Mouse (Mus musculus) midbrain, embryonic 10.5 days (tissue): ENCODE data around the gene Lrrc15. TPM values are rescaled to one million over a fixed set of nuclear protein-coding genes. Genes with fewer than 3 reads are reported as not detected.
A peak's percentile ranks its signal among the peaks of the same experiment; 100 is the strongest.

ENCODE experiments used
- DNase-seq: peaks from one replicate; pipeline ENCODE4 v3.0.0-alpha.2; 2017; ENCODE audit warnings: low spot score
- H3K27ac ChIP-seq: fragments of 300-500 bp; sonication (generic); replicated peaks from 2 replicates; pipeline ENCODE4 v1.5.1; 2016; ENCODE audit warnings: mild to moderate bottlenecking
- H3K27me3 ChIP-seq: fragments of 300-500 bp; sonication (generic); 2 replicates; pipeline ENCODE4 v1.6.1; 2016; ENCODE audit warnings: low read depth, mild to moderate bottlenecking; ENCODE audit not compliant: poor library complexity, severe bottlenecking
- H3K36me3 ChIP-seq: fragments of 300-500 bp; sonication (generic); 2 replicates; pipeline ENCODE4 v1.6.1; 2016; ENCODE audit warnings: mild to moderate bottlenecking, moderate library complexity
- H3K4me1 ChIP-seq: fragments of 300-500 bp; sonication (generic); 2 replicates; pipeline ENCODE4 v1.6.1; 2016
- H3K4me3 ChIP-seq: fragments of 300-500 bp; sonication (generic); 2 replicates; pipeline ENCODE4 v1.5.1; 2016; ENCODE audit warnings: mild to moderate bottlenecking, moderate library complexity
- H3K9me3 ChIP-seq: fragments of 300-500 bp; sonication (generic); replicated peaks from 2 replicates; pipeline ENCODE4 v1.6.1; 2016; ENCODE audit warnings: mild to moderate bottlenecking
- WGBS: fragments of 180-500 bp; shearing (Covaris S2); methylation state at CpG from one replicate; pipeline ENCODE4 v1.1.7; 2016; 5-methylcytosine and 5-hydroxymethylcytosine counted together
- polyA plus RNA-seq: library from polyadenylated mRNA; unstranded; fragments of >200 nt; fragmentation: Nextera tagmentation; extraction: Ambion mirVana; gene quantifications from 2 replicates; pipeline ENCODE4 v1.2.1, GENCODE M21; 2016

The Lrrc15 gene
- polyA plus RNA-seq, 1 experiment from 2014 or later = 0.38 TPM

- H3K36me3 ChIP-seq = no peaks in the 10 kb centered on the region
- peaks cover 6% of the 10 kb centered on the region; the same call in 1 of the 2 replicates for H3K27me3 ChIP-seq
- H3K27ac ChIP-seq = no peak overlapping the region
- no peak overlapping the region for H3K4me3 ChIP-seq
- DNase-seq = no peak
- H3K4me1 ChIP-seq = peaks cover 5% of the 10 kb centered on the region; the same call in 1 of the 2 replicates
- 78% methylated on average over 8 of the region's 8 CpGs for WGBS
- no peaks in the 10 kb centered on the region for H3K9me3 ChIP-seq
Observed at GRCm38 (mm10) chr16:30271223-30271761, 11.8 kb downstream of the Lrrc15 start.

DNA sequence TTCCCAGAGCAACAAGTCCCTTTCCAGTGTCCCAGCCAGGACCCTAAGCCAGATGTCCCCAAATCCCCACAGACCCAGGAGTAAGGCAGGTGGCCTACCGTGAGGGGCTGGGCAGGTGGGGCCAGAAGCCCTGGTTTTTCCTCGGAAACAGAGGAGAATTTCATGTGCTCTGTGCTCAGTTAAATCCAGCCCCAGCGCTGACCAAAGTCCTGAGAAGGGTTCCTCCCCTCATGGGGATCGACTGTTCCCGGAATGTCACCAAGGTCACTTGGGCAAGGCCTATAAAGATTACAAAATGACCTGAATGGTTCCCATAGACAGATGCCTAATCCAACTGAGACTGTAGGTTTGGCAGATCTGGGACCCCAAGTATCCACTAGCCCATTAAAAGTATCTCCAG lies 15.7 kb downstream of the Lrrc15 start, which contains the start of gene Cpn2:
Cpn2 (minus strand) TSS at position 141 of the 400 bp plus-strand sequence.
- no peak for DNase-seq
- Histone ChIP-seq H3K36me3 (no peaks in the 10 kb centered on the region), H3K27me3 (peaks cover 15% of the 10 kb centered on the region), H3K4me1 (peaks cover 10% of the 10 kb centered on the region; the same call in 1 of the 2 replicates), H3K9me3 (no peaks in the 10 kb centered on the region), H3K27ac (no peak within 1 kb of the TSS), H3K4me3 (no peak within 1 kb of the TSS)
- WGBS = 74% methylated on average over 5 of the region's 5 CpGs

DNA sequence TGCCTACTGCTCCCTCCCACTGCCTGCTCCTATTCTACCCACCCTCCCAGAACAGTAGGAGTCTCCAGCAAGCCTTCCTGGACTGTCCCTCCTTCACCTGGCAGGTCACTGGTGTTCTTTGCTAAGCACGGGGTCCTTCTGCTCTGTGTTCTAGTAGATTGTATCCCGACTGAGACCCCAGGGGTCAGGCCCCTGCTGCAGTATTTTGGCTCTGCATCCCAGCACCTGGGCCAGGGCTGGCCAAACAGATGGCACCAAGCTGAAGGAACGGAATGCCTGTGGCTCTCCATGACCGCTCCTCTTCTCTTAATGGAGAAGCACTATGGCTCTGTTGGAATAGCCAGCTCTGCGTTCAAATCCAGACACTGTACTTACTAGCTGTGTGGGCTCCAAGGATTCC lies 16.5 kb downstream of the Lrrc15 start:
- DNase-seq = no peak
- peaks cover 8% of the 10 kb centered on the region; the same call in 1 of the 2 replicates for H3K4me1 ChIP-seq
- 84% methylated on average over 5 of the region's 5 CpGs for WGBS
- no peak overlapping the region for H3K27ac ChIP-seq
- no peaks in the 10 kb centered on the region for H3K9me3 ChIP-seq
- H3K4me3 ChIP-seq = no peak overlapping the region
- H3K36me3 ChIP-seq = no peaks in the 10 kb centered on the region
- H3K27me3 ChIP-seq = peaks cover 15% of the 10 kb centered on the region

DNA sequence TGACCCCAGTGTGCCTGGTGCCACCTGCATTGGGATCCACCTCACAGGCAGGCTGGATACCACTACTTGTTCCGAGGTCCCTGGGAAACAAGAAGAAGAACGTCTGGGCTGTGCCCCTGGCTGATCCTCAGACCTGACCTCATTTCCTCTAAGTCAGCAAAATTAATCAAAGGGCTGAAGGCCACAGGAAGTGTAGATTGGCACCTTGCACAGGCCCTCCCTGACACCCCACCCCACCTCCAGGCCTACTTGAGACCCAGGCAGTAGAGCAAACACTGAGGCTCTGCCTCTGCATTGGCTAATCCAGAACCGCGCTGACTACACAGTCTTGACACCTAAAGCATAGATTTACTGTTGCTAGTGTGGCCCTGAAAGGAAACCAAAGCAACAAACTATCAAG lies 17.4 kb downstream of the Lrrc15 start:
- 78% methylated on average over 4 of the region's 4 CpGs for WGBS
- H3K27ac ChIP-seq = no peak overlapping the region
- H3K4me1 ChIP-seq = peaks cover 4% of the 10 kb centered on the region; the same call in 1 of the 2 replicates
- no peaks in the 10 kb centered on the region for H3K36me3 ChIP-seq
- no peak overlapping the region for H3K4me3 ChIP-seq
- peaks cover 15% of the 10 kb centered on the region for H3K27me3 ChIP-seq
- no peak for DNase-seq
- no peaks in the 10 kb centered on the region for H3K9me3 ChIP-seq

GRCm38 (mm10) chr16:30263156-30263555 lies 19.9 kb downstream of the Lrrc15 start:
- Histone ChIP-seq H3K4me1 (peaks cover 9% of the 10 kb centered on the region; the same call in 1 of the 2 replicates), H3K4me3 (no peak overlapping the region), H3K27me3 (peaks cover 9% of the 10 kb centered on the region), H3K9me3 (no peaks in the 10 kb centered on the region), H3K36me3 (no peaks in the 10 kb centered on the region), H3K27ac (no peak overlapping the region)
- WGBS = 60% methylated on average over 4 of the region's 4 CpGs
- DNase-seq = no peak

DNA sequence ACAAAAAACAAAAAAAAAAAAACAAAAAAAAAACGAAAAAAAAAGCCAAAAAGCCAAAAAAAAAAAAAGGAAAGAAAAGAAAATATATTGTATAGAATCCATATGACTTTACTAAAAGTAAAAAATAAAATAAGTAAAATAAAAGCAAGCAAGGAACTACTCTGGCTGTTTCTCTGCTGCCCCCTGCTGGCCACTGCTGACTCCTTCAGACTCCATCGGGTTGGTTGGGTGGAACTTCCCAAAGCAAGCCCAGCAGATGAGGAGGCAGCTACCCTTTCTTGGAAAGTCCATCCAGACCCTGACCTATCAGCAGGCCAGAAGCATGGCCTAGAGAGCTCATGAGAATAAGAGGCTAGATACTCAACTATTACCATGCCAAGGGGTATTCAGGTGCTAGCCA lies 20.4 kb downstream of the Lrrc15 start:
- Histone ChIP-seq H3K4me3 (no peak overlapping the region), H3K36me3 (no peaks in the 10 kb centered on the region), H3K27ac (no peak overlapping the region), H3K27me3 (peaks cover 9% of the 10 kb centered on the region), H3K4me1 (peaks cover 9% of the 10 kb centered on the region; the same call in 1 of the 2 replicates), H3K9me3 (no peaks in the 10 kb centered on the region)
- WGBS = 3% methylated on average over 2 of the region's 2 CpGs
- DNase-seq = peak; percentile 68

DNA sequence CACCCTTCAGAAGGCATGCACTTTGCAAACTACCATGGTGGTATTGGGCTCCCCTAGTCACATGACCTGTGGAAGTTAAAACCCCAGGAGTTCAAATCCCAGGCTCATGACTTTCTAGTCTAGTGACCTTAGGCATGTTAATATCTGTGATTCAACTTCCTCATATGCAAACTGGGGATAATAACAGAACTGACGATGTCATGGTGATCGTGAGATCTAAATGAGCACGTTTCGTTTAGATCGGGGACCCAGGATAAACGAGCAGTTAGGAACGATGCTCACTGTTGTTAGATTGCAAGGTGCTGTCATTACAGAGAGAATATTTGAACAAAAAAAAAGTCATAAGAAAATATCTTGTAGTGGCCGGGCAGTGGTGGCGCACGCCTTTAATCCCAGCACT lies 20.9 kb downstream of the Lrrc15 start:
- H3K27ac ChIP-seq = no peak overlapping the region
- peaks cover 12% of the 10 kb centered on the region for H3K27me3 ChIP-seq
- H3K4me1 ChIP-seq = peaks cover 9% of the 10 kb centered on the region; the same call in 1 of the 2 replicates
- H3K9me3 ChIP-seq = no peaks in the 10 kb centered on the region
- H3K36me3 ChIP-seq = no peaks in the 10 kb centered on the region
- no peak overlapping the region for H3K4me3 ChIP-seq
- 90% methylated on average over 10 of the region's 10 CpGs for WGBS
- no peak for DNase-seq

DNA sequence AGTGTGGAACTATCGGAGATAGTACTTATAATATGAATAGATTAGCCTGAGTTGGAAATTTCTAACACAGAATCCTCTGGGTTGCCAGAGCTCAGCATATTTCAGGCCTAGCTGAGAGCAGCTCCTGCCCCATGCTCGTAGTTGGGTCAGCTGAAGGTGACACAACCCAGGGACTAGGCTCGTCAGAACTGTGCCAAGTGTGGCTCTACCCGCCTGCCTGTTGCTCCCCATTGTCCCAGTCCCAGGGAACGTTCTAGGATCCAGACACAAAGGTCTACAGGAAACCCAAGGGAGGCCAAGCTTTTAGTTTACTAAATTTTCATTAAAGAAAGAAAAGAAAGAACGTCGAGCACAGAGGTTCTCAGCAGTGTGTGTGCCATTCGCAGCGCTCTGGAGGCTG lies 21.7 kb downstream of the Lrrc15 start:
- Histone ChIP-seq H3K9me3 (no peaks in the 10 kb centered on the region), H3K27ac (no peak overlapping the region)
- WGBS = 89% methylated on average over 9 of the region's 9 CpGs

GRCm38 (mm10) chr16:30260012-30260635 lies 22.9 kb downstream of the Lrrc15 start:
- Histone ChIP-seq H3K27ac (no peak overlapping the region), H3K27me3 (peaks cover 17% of the 10 kb centered on the region), H3K9me3 (no peaks in the 10 kb centered on the region), H3K4me3 (no peak overlapping the region), H3K4me1 (peaks cover 5% of the 10 kb centered on the region; the same call in 1 of the 2 replicates), H3K36me3 (no peaks in the 10 kb centered on the region)
- no peak for DNase-seq
- 90% methylated on average over 15 of the region's 15 CpGs for WGBS

More for the DNA sequence above, 21.7 kb downstream of the Lrrc15 start:
- Histone ChIP-seq H3K4me3 (no peak overlapping the region), H3K27me3 (peaks cover 20% of the 10 kb centered on the region), H3K4me1 (peaks cover 9% of the 10 kb centered on the region; the same call in 1 of the 2 replicates), H3K36me3 (no peaks in the 10 kb centered on the region)
- no peak for DNase-seq

GRCm38 (mm10) chr16:30259444-30259843 lies 23.6 kb downstream of the Lrrc15 start:
- Histone ChIP-seq H3K27me3 (peaks cover 18% of the 10 kb centered on the region), H3K27ac (no peak overlapping the region), H3K4me1 (0 out of 2 replicates have a peak, but pooled peaks cover 5% of the 10 kb centered on the region), H3K9me3 (no peaks in the 10 kb centered on the region), H3K4me3 (no peak overlapping the region), H3K36me3 (no peaks in the 10 kb centered on the region)
- no peak for DNase-seq
- 90% methylated on average over 10 of the region's 10 CpGs for WGBS

GRCm38 (mm10) chr16:30258441-30258840 lies 24.6 kb downstream of the Lrrc15 start:
- Histone ChIP-seq H3K9me3 (no peaks in the 10 kb centered on the region), H3K4me3 (no peak overlapping the region), H3K27ac (no peak overlapping the region), H3K36me3 (no peaks in the 10 kb centered on the region), H3K4me1 (0 out of 2 replicates have a peak, but pooled peaks cover 5% of the 10 kb centered on the region), H3K27me3 (peaks cover 18% of the 10 kb centered on the region)
- WGBS = 91% methylated on average over 7 of the region's 7 CpGs
- no peak for DNase-seq

DNA sequence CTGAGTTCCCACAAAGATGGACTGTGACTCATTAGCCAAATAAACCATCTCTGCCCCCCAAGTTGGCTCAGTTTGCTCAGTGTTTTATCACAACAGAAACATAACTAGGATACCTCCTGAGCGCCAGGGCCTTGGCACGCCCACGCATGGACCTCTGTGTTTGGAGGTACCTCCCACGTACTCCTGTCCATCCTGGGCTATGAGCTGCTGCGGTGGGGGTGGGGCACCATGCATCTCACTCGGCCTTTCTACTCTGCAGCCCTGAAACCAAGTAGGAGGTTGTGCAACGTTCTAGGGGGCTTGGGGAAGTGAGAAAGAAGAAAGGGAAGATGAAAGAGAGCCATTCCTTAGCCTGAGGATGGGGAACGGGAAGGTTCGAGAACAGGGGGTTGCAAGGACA lies 25.3 kb downstream of the Lrrc15 start:
- H3K4me3 ChIP-seq = no peak overlapping the region
- no peaks in the 10 kb centered on the region for H3K9me3 ChIP-seq
- no peak for DNase-seq
- WGBS = 84% methylated on average over 9 of the region's 9 CpGs
- no peak overlapping the region for H3K27ac ChIP-seq
- peaks cover 19% of the 10 kb centered on the region for H3K27me3 ChIP-seq
- no peaks in the 10 kb centered on the region for H3K36me3 ChIP-seq
- H3K4me1 ChIP-seq = 0 out of 2 replicates have a peak, but pooled peaks cover 5% of the 10 kb centered on the region

DNA sequence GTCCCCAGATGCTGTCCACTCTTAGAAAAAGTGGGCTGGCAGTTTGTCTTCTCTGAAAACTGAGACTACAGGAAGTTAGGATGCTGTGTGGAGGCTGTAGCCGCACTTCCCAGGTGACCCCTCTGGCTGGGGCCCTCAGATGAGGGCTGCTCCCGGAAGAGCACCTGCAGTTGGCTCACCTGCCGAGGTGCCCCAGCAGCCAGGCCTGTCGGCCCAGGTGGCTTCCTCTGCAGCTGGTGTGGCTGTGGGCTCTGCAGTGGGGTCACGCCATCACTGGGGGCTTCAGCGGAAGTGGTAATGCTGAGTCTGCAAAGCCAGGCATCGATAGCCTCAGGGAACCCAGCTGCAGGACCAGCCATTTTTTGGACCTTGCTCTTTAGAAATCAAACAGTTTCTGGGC lies 28.0 kb downstream of the Lrrc15 start:
- H3K9me3 ChIP-seq = no peaks in the 10 kb centered on the region
- H3K27me3 ChIP-seq = peaks cover 46% of the 10 kb centered on the region
- 68% methylated on average over 7 of the region's 7 CpGs for WGBS
- DNase-seq = no peak
- H3K36me3 ChIP-seq = no peaks in the 10 kb centered on the region
- peaks cover 10% of the 10 kb centered on the region; the same call in 1 of the 2 replicates for H3K4me1 ChIP-seq
- H3K4me3 ChIP-seq = no peak overlapping the region
- H3K27ac ChIP-seq = no peak overlapping the region
